Mouse (Mus musculus) activated CD4-positive, CD25-positive, alpha-beta regulatory T cell, adult 4 months (primary cell): ENCODE data around the gene Bid. TPM values are rescaled to one million over a fixed set of nuclear protein-coding genes. Genes with fewer than 3 reads are reported as not detected.
"Not testable (repeated sequence)": the region's sequence is repeated elsewhere in the genome, so short reads cannot be mapped to it uniquely, and the experiment has no call there.

ENCODE experiments used
- ATAC-seq: one replicate; pipeline ENCODE4 v1.8.0; 2017
- polyA plus RNA-seq, 2 experiments: library from polyadenylated mRNA; unstranded; fragments of 100-300 nt; shearing (Covaris generic); gene quantifications; one replicate each; pipeline ENCODE4 v1.2.1; 2017

Bid gene
- polyA plus RNA-seq, 2 experiments from 2014 or later = 43.2 to 44.9 TPM

DNA sequence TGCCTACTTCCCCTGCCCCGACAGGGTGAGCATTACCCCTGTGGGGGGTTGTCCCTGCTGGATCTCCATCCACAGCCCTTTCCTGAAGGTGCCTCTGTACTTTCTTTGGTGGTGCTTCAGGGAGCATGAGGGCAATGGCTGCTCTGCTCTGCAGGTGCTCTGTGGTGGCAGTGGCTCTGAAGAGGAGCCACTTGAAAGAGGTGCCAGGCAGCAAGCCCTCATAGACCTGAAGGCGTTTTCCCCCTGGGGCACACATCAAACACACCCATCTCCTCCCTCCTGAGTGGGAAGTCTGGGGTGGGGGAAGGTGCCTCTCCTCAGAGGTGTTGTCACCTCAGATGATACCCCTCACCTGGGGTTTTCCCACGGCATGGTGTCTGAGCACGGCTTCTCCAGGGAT lies 17.5 kb upstream of the Bid start:
- no peak for ATAC-seq

DNA sequence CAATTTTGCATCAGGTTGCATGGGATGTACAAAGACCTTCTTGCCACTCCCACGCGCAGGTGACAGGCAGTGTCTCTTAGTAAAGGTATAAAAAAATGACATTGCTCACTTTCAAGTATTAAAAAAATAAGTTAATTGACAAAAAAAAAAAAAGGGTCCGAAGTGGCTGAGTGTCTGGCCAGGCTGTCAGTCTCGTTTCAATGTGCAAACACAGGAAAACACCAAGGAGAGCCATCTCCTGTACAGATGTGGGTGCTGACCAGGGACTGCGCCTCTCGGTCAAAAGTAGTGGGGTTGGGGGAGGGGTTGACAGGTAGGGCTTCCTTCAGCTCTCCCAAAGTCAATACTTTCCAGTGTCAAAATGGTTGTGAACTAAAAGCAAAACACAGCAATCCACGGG lies 17.0 kb upstream of the Bid start:
- ATAC-seq = no peak

DNA sequence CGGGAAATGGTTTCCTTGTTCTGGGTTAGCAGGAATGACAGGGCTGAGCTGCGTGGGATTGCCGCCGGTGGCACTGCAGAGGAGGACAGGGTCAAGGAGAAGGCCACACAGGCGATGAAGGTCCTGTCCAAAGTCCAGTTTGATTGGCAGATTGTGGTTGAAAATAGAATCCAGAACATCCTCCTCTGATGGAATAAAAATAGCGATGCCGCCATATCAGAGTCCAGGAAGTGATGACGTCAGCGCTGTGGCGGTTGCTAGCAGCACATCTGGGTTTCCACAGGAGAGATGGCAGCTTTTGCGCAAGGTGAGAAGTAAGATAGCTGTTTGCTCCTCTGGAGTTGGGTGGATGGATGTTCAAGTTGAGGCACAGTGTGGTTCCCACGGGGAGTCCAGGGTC lies 15.9 kb upstream of the Bid start:
- peak; percentile 77 for ATAC-seq

DNA sequence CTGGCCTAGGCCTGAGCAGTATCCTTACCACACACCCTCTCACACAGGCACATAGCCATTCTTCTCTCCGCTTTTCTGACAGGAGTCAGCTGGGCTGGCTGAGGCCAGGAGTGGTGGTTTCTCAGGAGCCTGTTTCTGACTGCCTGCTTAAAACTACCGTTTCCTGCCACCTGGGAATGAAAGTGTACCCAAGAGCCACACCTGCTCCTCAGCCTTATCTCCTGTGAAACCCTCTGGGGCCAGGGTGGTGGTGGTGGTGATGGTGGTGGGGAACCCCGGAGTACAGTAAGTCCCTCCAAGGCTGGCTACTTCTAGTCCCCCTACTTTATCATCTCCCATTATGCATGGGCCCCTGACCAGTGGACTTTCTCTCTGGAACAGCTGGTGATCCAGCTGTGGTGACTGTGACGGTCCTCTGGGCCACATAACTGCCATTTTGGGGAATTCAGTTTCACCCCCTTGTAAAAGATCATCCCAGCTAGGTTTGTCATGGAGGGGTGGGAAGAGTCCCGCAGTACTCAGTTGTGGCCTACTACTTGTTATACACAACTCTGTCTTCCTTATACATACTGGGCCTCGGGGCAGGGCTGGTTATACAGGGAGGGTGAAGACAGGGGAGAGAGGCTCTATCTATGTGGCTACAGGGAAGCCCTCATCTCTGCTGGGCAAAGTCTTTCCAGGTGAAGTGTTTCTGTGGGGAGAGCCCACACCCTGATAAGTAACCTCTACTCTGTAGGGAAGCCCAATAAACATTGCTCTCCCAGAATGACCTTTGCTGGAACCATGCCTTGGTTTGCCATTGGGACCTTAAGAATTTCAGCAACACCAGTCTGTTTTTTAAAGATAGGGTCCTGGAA lies 14.0 kb upstream of the Bid start:
- ATAC-seq = no peak

DNA sequence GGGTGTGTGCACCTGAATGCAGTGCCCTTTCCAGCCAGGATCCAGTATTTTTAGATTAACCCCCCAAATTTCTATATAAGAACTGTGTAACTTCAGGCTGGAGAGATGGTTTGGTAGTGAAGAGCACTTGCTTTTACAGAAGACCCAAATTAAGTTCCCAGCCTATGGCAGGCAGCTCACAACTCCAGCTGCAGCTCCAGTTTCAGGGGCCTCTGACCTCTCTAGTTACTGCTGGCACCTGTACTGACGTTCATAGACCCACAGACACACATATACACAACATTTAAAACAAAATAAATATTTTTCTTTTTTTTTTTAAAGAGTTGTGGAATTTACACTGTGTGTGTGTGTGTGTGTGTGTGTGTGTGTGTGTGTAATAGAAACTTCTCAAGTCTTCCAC lies 12.8 kb upstream of the Bid start:
- no peak for ATAC-seq

DNA sequence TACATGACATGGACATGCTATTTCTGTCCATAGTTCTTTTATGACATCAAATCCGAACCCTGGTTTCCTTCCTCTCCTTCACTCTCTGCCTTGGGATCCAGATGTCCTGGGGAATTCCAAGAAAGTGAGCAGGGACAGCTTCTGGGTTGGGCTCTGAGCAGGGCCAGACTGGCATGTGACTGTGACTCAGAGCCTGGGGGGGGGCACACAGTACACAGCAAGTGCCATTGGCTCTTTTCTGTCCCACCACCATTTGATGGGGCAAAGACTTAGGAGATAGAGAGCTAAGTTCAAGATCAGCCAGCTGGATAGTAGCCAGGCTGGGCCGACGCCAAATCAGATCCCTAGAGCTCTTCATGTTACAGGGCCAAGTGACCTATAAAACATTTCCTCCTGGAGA lies 11.1 kb upstream of the Bid start:
- no peak for ATAC-seq

DNA sequence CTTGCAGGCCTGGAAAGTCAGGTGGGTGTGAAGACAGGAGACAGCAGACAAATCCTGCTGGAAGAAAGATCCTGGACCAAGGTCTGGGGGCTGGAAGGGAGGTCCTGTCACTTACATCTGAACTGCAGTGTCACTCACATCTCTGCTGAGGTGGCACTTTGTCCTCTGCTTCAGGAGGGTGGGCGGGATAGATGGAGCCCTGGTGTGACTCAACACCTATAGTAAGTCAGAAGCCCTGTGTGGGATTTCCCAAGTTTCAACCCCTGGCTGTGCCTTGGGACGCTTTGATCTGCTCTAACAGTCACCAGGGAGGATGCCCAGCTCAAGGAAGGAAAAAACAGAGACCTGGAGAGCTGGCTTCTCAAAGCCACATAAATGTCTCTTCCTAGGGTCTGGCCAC lies 10.2 kb upstream of the Bid start:
- no peak for ATAC-seq

DNA sequence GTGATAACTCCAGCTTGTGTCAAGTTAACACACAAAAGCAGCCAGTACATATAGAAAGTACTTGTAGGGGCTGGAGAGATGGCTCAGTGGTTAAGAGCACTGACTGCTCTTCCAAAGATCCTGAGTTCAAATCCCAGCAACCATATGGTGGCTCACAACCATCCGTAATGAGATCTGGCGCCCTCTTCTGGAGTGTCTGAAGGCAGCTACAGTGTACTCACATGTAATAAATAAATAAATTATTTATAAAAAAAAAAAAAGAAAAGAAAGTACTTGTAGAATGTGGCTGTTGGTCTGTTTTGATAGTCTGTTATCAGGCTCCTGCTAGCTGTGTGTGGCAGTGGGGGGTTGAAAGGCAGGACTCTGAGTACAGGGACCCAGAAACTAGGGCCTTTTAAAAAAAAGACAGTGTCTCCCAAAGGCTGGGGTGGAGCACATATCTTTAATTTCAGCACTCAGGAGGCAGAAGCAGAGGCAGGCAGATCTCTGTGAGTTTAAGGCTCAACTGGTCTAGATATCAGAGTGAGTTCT lies 8.2 kb upstream of the Bid start:
- ATAC-seq = not testable (repeated sequence)

DNA sequence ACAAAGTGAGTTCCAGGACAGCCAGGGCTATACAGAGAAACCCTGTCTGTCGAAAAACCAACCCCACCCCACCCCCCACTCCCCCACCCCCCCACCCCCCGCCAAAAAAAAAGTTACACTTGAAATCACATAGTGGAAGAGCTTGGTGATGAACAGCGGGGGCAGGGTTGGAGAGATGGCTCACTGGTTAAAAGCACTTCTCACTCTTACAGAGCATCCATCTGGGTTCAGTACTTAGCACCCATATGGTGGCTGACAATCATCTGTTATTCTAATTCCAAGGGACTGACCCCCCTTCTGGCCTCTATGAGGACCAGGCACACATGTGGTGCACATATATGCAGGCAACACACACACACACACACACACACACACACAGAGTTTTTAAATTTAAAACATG lies 1.3 kb upstream of the Bid start:
- no peak for ATAC-seq

DNA sequence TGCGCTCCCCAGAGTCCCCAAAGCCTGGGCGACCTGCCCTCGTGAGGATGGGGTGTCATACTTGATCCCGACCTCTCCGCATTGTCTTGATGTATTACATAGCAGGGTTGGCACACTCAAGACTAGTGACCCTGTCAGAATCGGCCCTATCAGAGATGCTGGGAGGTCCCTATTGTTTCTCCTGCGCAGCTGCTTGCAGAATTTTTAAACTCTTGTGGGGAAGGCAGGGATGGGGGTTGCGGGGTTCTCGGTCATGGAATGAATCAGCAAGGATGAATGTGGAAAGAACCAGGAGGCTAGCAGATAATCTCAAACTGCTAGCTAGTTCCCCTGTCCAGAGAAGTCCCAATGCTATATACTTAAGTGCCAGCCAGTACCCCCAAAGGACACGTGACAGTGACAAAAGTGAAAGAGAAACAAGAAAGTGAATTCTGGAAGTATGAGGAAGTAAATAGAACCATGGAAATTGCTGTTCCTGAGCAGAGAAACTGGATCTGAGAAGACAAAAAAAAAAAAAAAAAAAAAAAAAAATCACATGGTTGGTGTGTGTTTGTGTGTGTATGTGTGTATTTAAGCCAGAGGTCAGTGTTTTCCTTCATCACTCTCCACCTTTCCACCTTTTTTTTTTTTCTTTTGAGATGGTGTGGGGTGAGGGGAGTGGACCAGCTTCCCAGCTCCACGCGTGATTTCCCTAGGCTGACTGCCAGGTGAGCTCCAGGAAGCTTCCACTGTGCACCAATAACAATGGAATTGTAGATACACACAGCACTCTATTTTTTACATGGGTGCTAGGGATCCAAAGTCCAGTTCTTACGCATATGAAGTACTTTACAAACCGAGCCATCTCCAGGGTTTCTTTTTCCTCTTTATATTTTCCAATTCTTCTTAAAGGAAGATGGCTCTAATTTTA lies 574 bp upstream of the Bid start:
- ATAC-seq = peak; percentile 4

DNA sequence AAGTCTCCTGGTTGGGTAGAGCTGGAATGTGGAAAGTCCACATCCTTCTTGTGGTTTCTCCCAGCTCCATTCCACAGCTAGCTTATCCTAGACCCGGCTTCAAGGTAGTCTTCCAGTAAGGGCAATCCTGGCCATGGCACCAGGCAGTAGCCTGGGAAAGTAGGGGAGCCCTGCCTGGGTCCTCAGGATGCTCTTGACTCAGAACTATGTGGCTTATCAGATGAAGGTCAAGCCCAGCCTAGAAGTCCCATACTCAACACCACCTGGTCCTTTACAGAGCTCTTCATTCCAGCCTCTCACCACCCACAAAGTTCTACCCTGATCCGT lies 1.0 kb downstream of the Bid start:
- no peak for ATAC-seq

DNA sequence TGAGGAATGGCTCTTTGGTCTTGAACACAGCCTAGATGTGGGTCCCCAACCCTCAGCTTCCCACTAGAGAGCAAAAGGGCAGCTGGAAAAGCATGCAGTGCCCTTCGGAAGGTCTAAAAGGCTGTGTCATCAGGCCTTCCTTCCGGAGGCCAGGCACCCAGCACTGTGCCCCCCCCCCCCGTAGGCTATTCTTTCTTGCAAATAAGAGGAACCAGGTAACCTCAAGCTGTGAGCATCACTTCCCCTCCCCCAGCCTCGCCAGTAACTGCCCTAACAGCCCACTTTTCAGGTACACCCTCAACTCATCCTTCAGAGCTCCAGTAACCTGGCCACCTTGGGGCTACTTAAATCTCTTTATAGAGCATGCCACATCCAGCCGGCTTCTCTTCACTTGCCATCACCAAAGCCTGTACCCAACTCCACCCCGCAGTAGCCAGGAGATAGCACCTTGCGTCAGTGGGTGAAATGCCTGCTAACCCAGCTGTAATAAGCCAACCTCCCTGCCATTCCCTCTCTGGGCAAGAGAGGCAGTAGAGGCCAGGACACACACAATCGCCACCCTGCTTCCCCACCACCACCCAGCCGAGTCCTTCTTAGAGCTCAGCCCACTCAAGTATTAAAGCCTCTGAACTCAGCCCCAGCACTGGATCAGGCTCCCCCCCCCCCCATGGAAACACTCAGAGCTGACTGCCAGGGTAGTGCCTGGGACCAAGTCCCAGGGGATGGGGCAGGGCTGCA lies 1.6 kb downstream of the Bid start:
- ATAC-seq = peak; percentile 37

DNA sequence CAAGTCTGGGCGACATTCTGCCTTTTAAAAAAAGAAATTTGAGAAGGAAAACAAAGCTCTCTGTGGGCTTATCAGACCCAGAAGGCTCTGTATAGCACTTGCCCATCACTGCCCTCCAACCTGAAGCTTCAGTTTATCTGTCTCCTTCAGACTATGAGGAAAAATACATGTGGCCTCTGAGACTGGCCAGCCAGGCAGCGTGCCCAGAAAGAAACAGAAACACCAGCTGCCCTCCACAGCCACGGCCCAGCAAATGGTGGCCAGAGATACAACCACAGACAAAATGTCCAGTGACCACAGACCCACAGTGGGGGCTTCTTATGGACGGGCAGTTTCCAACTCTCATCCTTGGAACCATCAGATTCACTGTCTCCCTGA lies 2.1 kb downstream of the Bid start:
- no peak for ATAC-seq

DNA sequence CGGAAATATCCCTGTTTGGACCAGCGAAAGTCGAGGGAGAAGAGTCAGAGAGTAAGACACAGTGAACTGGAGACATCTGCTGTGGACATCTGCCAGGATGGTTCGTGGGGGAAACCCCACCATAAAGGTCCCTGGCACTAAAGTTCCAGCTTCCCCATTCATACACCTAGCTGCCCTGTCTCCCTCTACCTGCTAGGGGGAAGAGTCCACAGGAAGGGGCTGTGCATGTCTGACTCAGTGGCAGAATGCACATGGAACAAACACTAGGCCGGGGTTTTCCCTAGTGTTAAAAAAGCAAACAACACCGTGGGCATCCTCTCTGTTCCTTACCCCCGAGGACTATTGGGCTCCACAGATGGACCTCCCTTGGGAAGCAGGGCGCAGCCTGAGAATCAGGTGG lies 2.9 kb downstream of the Bid start:
- ATAC-seq = peak; percentile 26

DNA sequence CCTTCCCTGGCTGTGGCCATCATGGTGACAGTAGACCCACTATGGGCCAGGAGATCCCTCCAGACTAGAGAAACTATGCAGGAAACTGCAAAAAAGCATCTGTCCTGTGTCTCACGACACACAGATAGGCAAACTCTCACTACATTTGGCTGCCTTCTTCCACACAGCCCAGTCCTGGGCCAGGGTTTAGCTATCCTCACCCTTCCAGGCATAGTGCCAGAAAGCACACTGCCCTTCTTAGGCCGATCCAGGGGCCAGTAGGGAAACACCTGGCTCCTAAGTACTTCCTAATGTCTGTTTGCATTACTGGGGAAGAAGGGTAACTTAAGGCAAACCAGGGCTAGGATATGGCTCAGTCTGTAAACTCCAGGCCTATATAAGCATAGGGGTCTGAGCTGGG lies 3.7 kb downstream of the Bid start:
- no peak for ATAC-seq

DNA sequence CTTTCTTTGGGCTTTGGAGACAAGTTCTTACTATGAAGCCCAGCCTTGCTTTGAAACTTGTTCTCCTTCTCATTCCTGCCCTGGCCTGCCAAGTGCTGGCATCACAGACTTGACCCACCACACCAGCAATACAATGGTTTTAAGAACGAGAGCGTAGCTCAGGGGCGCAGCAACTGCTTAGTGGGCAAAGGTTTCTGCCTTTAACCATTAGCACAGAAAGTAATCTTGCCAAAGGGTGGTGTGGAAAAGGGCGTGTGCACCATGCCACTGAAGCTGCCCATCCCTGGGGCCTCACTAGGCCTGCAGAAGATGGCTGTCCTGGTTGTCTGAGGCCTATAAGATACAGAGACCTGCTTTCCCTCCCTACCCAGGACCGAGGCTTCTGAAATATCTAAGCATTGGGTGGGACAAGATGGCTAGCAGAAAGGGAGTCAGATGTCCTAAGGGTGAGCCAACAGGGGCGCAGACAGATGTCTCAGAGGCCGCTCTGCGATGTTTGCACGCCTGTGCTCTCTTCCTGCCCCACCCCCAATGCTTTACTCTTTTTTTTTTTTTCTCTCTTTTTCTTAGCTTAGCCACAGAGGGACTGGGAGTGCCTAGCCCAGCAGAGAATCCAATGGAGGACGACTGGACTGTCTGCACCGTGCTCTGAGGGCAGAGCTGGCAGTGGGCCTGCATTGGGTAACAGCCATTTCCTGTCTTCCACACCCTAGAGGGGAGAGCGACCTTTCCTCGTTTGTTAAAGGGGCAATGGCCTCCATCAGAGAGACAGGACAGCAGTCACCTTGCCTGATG lies 5.2 kb downstream of the Bid start:
- ATAC-seq = no peak

DNA sequence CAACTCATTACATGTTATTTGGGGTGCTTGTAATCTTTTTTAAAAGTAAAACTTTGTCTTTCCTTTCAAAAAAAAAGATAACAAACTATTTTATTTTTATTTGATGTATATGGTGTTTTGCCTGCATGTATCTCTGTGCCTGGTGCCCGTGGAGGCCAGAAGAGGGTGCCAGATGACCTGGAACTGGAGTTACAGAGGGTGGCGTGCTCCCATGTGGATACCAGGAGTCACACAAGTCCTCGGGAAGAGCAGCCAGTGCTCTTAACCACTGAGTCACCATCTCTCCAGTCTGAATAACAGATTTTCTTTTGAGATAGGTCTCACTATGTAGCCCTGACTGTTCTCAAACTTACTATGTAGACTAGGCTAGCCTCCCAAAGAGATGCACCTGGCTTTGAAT lies 7.2 kb downstream of the Bid start:
- no peak for ATAC-seq

DNA sequence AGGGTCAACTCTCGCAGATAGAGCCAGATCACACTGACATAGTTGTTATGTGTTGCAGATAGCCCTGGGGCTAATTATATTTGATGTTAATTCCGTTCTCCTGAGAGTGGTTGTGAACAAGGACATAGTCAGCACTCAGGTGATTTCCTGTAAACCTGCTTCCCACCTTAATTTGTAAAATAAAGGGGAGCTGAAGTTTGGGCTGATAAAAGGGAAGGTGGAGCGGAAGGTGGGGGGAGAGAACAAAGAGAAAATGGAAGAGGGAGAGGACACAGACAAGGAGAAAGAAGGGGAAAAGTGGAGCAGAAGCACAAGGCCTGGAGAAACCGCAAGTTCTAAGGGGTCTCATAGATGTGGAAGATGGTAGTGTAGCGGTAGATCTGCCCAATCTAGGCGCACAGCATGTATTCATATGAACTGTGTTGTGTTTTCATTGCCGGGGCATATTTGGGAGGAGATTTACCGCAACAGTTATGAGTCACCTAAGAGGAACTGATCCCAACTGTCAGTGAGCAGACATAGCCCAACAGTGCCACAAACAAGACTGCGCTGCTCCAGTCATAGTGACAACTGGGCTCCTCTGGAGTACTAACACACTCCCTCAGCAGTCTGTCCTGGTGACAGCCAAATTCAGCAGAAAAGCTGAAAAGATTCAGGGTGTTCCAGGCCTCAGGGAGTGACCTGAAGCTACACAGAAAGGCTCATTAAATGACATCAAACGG lies 8.6 kb downstream of the Bid start:
- not testable (repeated sequence) for ATAC-seq

DNA sequence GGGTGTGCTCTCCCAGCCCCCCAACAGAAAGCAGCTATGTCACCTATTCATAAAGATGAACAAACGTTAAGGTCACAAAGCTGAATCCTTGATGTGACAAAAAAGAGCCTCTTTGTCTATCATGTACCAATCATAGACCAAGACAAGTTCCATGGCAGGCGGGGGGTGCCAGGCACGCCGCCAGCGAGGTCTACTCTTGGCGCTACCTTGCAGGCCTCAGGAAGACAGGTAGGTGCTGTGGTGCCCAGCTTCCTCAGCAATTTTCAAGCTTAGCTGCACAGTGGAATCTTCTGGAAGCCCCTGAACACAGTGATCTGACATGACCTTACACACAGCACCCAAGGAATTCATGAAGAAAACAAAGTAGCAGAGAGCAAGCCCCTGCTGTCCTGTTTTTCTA lies 10.1 kb downstream of the Bid start:
- no peak for ATAC-seq

DNA sequence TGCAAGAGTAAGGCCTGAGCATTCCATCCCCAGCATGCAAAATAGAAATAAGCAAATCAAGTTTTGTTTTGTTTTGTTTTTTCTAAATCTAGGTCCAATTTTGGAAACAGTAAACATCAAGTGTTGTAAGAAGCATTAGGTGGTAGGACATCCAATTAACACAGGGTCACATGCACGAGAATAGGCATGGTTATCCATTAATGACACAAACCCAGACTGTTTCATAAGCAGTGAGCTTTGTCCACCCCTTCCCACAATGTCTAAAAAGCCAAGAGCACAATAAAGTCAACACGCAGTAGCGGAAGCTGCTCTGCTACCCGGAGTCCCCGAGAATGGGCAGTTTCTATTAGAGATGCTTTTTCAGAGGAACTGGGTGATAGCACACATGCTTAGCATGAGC lies 11.5 kb downstream of the Bid start:
- ATAC-seq = no peak

DNA sequence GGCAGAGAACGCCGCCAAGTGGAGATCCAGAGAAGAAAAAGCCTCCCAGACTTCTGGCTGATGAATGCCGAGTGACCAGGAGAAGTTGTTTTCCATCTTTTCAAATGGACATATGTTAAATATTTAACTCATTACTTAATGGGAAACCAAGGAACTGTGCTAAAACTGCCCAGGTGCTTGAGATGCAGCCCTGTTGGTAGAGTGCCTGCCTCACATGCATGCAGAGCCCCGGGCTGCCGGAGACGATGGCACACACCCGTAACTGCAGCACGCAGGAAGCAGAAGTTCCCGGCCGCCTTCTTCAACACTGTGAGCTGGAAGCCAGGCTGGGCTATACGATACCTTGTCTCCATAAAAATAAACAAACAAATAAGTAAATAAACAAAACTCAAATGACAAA lies 12.7 kb downstream of the Bid start:
- ATAC-seq = no peak
